Comparison of ENCODE assay signal across 7 mouse cellular contexts in the genomic region with DNA sequence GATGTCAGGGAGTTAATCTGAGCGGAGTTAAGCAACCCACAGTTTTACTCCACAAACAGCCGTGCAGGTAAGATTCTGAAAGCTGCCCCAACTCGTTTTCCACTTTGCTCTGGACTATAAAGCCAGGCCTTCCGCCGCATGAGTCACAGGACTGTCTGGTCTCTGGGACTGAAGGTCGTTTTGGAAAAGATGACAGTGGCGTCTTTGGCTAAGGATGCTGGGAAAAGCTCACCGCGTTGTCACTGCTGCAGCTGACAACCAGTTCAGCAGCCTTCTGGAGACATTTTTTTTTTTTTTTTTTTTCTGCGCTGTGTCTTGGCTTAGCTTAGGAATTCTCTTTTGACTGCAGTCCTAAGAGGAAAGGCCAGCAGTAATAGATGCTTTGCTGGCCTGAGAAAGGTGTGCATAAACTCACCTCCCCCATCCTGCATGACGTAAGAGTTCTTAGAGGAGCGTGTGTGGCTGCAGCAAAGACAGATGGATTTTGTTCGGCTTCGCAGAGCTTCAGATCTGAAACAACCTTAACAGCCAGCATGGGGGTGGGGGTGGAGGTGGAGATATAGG. TPM values are rescaled to one million over a fixed set of nuclear protein-coding genes. Genes with fewer than 3 reads are reported as not detected.
A peak's percentile ranks its signal among the peaks of the same experiment; 100 is the strongest.
DNase-seq lines count a peak whose midpoint lies in the region; ATAC-seq and TF ChIP-seq lines count a peak whose summit lies in the region.

No protein-coding gene starts in this region.

- H3K27ac ChIP-seq in lung, embryonic 14.5 days (ENCODE audit: low read depth) = peak overlapping the region; percentile 76
- peak overlapping the region; percentile 61 for H3K27ac ChIP-seq in embryonic facial prominence, embryonic 12.5 days
- H3K27ac ChIP-seq in liver, embryonic 15.5 days (replicated peaks) = peak overlapping the region; percentile 78

- DNase-seq in lung, embryonic 14.5 days = peak; percentile 59
- DNase-seq in lung, adult 18-20 months = no peak
- peak; percentile 86 for DNase-seq in induced T-regulatory cell, adult 2 months (ENCODE audit: low read depth)
- DNase-seq in thymus, postnatal 25 days = peak; percentile 48

- H3K9me3 ChIP-seq in lung, embryonic 14.5 days (ENCODE audit: low read depth, low read length) = no peaks in the 10 kb centered on the region
- H3K9me3 ChIP-seq in embryonic facial prominence, embryonic 12.5 days = no peaks in the 10 kb centered on the region
- H3K9me3 ChIP-seq in liver, embryonic 15.5 days (replicated peaks) = no peaks in the 10 kb centered on the region

- peaks cover 20% of the 10 kb centered on the region for H3K4me1 ChIP-seq in lung, embryonic 14.5 days (ENCODE audit: insufficient read depth)
- peaks cover 37% of the 10 kb centered on the region for H3K4me1 ChIP-seq in embryonic facial prominence, embryonic 12.5 days
- H3K4me1 ChIP-seq in liver, embryonic 15.5 days (replicated peaks) = peaks cover 41% of the 10 kb centered on the region

- H3K4me2 ChIP-seq in lung, embryonic 14.5 days = peak overlapping the region; percentile 49
- H3K4me2 ChIP-seq in embryonic facial prominence, embryonic 12.5 days (replicated peaks) = peak overlapping the region; percentile 24; the same call in 1 of the 2 replicates
- 0 out of 2 replicates have a peak overlapping the region, but pooled peaks have one; percentile 6 for H3K4me2 ChIP-seq in liver, embryonic 15.5 days

- no peak for TF ChIP-seq CTCF in lung, embryonic 14.5 days (IDR thresholded peaks at IDR 0.05; ENCODE audit: low read depth)

- H3K9ac ChIP-seq in lung, embryonic 14.5 days = peak overlapping the region; percentile 34; the same call in 1 of the 2 replicates
- no peak overlapping the region for H3K9ac ChIP-seq in embryonic facial prominence, embryonic 12.5 days
- no peak overlapping the region for H3K9ac ChIP-seq in liver, embryonic 15.5 days

- H3K27me3 ChIP-seq in lung, embryonic 14.5 days (ENCODE audit: insufficient read depth, low read length) = no peaks in the 10 kb centered on the region
- H3K27me3 ChIP-seq in embryonic facial prominence, embryonic 12.5 days = no peaks in the 10 kb centered on the region
- no peaks in the 10 kb centered on the region for H3K27me3 ChIP-seq in liver, embryonic 15.5 days

- WGBS in lung, embryonic 14.5 days = 21% methylated on average over 14 of the region's 14 CpGs
- 33% methylated on average over 14 of the region's 14 CpGs for WGBS in embryonic facial prominence, embryonic 12.5 days
- 56% methylated on average over 14 of the region's 14 CpGs for WGBS in liver, embryonic 15.5 days (ENCODE audit: insufficient replicate concordance)

- no peak for ATAC-seq in lung, embryonic 14.5 days (ENCODE audit: insufficient read depth)
- peak; percentile 59 for ATAC-seq in activated CD4-positive, CD25-positive, alpha-beta regulatory T cell, adult 4 months
- ATAC-seq in embryonic facial prominence, embryonic 12.5 days (ENCODE audit: insufficient number of reproducible peaks, insufficient read depth, low FRiP score, low TSS enrichment) = no peak
- peak; percentile 10; the same call in 1 of the 2 replicates for ATAC-seq in liver, embryonic 15.5 days (ENCODE audit: insufficient read depth)

- no peak overlapping the region for H3K4me3 ChIP-seq in lung, embryonic 14.5 days (ENCODE audit: low read depth, low read length)
- no peak overlapping the region for H3K4me3 ChIP-seq in embryonic facial prominence, embryonic 12.5 days
- no peak overlapping the region for H3K4me3 ChIP-seq in liver, embryonic 15.5 days (replicated peaks)

- no peaks in the 10 kb centered on the region for H3K36me3 ChIP-seq in lung, embryonic 14.5 days (ENCODE audit: insufficient read depth)
- H3K36me3 ChIP-seq in embryonic facial prominence, embryonic 12.5 days = no peaks in the 10 kb centered on the region
- no peaks in the 10 kb centered on the region for H3K36me3 ChIP-seq in liver, embryonic 15.5 days (replicated peaks)

RNA-seq across cellular contexts. Expression of gene Chd2, which starts 47.7 kb away (rescaled TPM):
- polyA plus RNA-seq in lung, embryonic 14.5 days (2014; fragmentation: Nextera tagmentation; extraction: Ambion mirVana) = 58.7 and 62.1 TPM in 2 replicates
- polyA plus RNA-seq in activated CD4-positive, CD25-positive, alpha-beta regulatory T cell, adult 4 months (2017; shearing (Covaris generic)) = 100 to 1,000 TPM; 136 to 151 TPM
- polyA plus RNA-seq in embryonic facial prominence, embryonic 12.5 days (2016; fragmentation: Nextera tagmentation; extraction: Ambion mirVana) = 57.9 and 65.0 TPM in 2 replicates
- 20.1 and 22.1 TPM in 2 replicates for polyA plus RNA-seq in liver, embryonic 15.5 days (2015; fragmentation: Nextera tagmentation; extraction: Ambion mirVana)

Comparison
In these comparisons a context has a peak if more than half of its experiments do, and no peak if none do; other contexts are left out.
1. DNase-seq: peak in lung, embryonic 14.5 days (single experiment), induced T-regulatory cell, adult 2 months (single experiment) and thymus, postnatal 25 days (single experiment); none in lung, adult 18-20 months (0 of 2).
2. ATAC-seq: peak in activated CD4-positive, CD25-positive, alpha-beta regulatory T cell, adult 4 months (single experiment) and liver, embryonic 15.5 days (single experiment); none in lung, embryonic 14.5 days (single experiment) and embryonic facial prominence, embryonic 12.5 days (single experiment).
3. Peak in every context shown above with its lines, with median percentiles within 50 percentile points of each other: H3K27ac ChIP-seq and H3K4me2 ChIP-seq.